Mouse (Mus musculus): ENCODE results near the gene Mnt. TPM values are rescaled to one million over a fixed set of nuclear protein-coding genes. Genes with fewer than 3 reads are reported as not detected.

Mnt gene
- polyA plus RNA-seq, 1 experiment from 2014 or later: 6.8 TPM

DNA sequence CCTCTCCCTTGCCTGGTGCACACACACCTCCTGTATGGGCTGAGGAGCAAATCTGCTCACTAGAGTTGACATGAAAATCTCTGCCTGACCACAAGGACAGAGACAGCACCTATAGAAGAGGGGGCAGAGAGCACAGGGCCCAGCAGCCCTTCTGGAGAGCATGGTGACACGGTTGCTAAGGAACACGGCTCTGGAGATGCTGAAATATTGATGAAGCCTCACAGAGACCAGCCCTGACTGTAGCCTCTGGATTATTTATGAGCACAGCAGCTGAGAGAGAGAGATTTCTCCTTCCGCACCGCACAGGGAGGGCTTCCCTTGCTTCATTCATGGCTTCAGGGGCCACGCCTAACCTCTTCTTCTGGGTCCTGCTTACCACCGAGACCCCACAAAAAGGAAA, 38.9 kb downstream of the Mnt start:
- ATAC-seq: no peak
- H3K9me3 ChIP-seq (replicated peaks; ENCODE audit: control insufficient read depth, low read length): no peaks in the 10 kb centered on the region
- H3K9ac ChIP-seq (ENCODE audit: low read length): no peak overlapping the region
- no peaks in the 10 kb centered on the region for H3K27me3 ChIP-seq (replicated peaks; ENCODE audit: control insufficient read depth, insufficient read depth, low read length)
- peaks cover 26% of the 10 kb centered on the region for H3K36me3 ChIP-seq (ENCODE audit: control insufficient read depth, insufficient read depth, low read length)
- no peak for DNase-seq (ENCODE audit: low spot score)
- H3K4me1 ChIP-seq (ENCODE audit: control insufficient read depth, insufficient read depth, low read length): peaks cover 8% of the 10 kb centered on the region
- 87% methylated on average over 6 of the region's 6 CpGs for WGBS
- H3K4me3 ChIP-seq (ENCODE audit: low read depth, low read length): no peak overlapping the region
- no peak overlapping the region for H3K4me2 ChIP-seq (ENCODE audit: low read length)
- no peak overlapping the region for H3K27ac ChIP-seq (ENCODE audit: low read depth, low read length)

DNA sequence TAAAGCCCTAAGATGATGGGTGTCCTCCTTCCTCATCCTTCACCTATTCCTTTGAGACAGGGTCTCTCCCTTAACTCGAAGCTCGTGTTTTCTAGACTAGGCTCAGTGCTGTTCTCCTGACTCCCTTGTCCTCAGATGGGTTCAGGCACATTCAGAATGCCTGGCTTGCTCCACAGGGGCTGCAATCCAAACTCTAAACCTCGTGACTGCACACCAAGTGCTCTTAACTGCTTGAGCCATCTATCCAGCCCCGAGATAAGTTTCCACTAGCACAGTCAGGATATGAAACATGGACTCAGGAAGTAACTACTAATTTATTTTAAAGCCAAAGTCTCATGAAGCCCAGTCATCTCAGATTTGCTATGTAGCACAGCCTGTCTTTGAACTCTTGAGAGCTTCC, 39.8 kb downstream of the Mnt start:
- DNase-seq (ENCODE audit: low spot score) (no peak), ATAC-seq (no peak)
- no peak overlapping the region for H3K4me2 ChIP-seq (ENCODE audit: low read length)
- H3K9me3 ChIP-seq (replicated peaks; ENCODE audit: control insufficient read depth, low read length): no peaks in the 10 kb centered on the region
- WGBS: 83% methylated on average over 4 of the region's 4 CpGs
- H3K4me3 ChIP-seq (ENCODE audit: low read depth, low read length): no peak overlapping the region
- H3K9ac ChIP-seq (ENCODE audit: low read length): no peak overlapping the region
- H3K36me3 ChIP-seq (ENCODE audit: control insufficient read depth, insufficient read depth, low read length): peaks cover 20% of the 10 kb centered on the region
- H3K27me3 ChIP-seq (replicated peaks; ENCODE audit: control insufficient read depth, insufficient read depth, low read length): no peaks in the 10 kb centered on the region
- peaks cover 8% of the 10 kb centered on the region for H3K4me1 ChIP-seq (ENCODE audit: control insufficient read depth, insufficient read depth, low read length)
- no peak overlapping the region for H3K27ac ChIP-seq (ENCODE audit: low read depth, low read length)

DNA sequence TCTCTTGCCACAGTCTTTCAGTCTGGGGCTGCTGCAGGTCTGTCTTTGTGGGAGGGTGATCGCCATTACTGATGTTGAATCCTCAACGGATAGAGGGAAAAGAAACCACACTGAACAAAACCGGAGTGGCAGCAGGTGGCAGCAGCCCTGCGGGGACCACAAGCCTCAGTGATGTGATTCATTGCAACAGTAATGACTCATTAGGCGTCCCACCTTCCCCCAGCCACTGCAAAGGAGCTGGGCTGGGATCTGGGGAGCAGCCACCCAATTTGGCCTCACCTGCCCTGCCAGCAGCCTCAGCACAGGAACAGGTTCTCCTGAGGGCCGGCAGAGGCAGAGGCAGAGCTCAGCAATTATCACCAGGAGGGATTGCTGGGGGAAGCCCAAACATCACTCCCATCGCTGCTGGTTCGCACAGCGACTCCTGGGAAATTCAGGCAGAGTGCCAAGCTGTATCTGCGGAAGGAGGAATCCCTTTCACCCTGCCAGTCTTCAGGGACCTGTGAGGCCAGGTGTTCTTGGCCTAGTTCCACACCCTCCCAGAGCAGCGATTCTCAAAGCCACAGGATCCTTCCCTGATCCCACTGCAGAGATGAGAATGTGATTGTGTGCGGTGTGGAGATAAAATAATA, 40.4 kb downstream of the Mnt start:
- peak overlapping the region; percentile 64; the same call in 1 of the 2 replicates for H3K27ac ChIP-seq (ENCODE audit: low read depth, low read length)
- H3K4me1 ChIP-seq (ENCODE audit: control insufficient read depth, insufficient read depth, low read length): peaks cover 8% of the 10 kb centered on the region
- no peak for ATAC-seq
- H3K36me3 ChIP-seq (ENCODE audit: control insufficient read depth, insufficient read depth, low read length): peaks cover 20% of the 10 kb centered on the region
- peak; percentile 64 for DNase-seq (ENCODE audit: low spot score)
- peak overlapping the region; percentile 30; the same call in 1 of the 2 replicates for H3K9ac ChIP-seq (ENCODE audit: low read length)
- H3K9me3 ChIP-seq (replicated peaks; ENCODE audit: control insufficient read depth, low read length): no peaks in the 10 kb centered on the region
- H3K4me2 ChIP-seq (ENCODE audit: low read length): 0 out of 2 replicates have a peak overlapping the region, but pooled peaks have one; percentile 15
- WGBS: 13% methylated on average over 12 of the region's 12 CpGs
- no peak overlapping the region for H3K4me3 ChIP-seq (ENCODE audit: low read depth, low read length)
- H3K27me3 ChIP-seq (replicated peaks; ENCODE audit: control insufficient read depth, insufficient read depth, low read length): no peaks in the 10 kb centered on the region

DNA sequence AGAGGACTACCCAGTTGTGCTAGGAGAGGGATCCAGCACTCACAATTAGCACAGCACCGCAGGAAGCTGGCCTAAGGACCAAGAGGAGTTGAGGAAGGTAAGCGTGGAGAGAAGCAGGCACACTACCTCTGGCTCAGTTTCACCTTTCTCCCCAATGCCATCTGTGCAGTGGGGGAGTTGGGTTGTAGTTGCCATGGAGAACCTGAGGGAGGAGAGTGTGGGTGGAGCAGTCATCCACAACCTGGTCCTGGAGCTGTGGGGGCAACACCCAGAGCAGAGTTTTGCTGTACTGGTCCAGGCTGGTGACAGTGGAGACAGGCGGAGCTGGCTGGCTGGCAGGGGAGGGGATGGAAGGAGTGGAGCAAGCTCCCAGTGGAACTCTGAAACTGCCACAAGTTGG, 43.9 kb downstream of the Mnt start:
- ATAC-seq: no peak
- 58% methylated on average over 3 of the region's 3 CpGs for WGBS

DNA sequence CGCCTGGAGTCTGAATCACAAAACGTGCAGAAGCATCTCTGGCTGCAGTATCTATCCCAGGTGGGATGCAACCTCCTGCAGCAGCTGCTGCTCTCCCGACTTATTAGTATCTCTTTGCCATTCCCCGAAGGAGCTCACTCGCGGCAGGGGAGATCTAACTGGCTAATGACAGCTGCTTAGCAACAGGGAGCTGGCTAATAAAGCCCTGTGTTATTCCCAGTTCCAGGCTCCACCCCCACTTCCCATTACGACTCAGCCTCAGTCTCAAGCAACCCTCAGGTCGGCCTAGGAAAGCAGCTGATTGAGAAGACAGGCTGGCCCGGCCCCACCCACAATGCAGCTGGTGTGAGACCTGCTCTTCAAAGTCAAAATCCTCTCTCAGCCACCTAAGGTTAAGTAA, 46.1 kb downstream of the Mnt start:
- H3K9me3 ChIP-seq (replicated peaks; ENCODE audit: control insufficient read depth, low read length): no peaks in the 10 kb centered on the region
- DNase-seq (ENCODE audit: low spot score): peak; percentile 90
- H3K27ac ChIP-seq (ENCODE audit: low read depth, low read length): peak overlapping the region; percentile 70
- ATAC-seq: peak; percentile 94
- H3K4me1 ChIP-seq (ENCODE audit: control insufficient read depth, insufficient read depth, low read length): peaks cover 14% of the 10 kb centered on the region
- H3K27me3 ChIP-seq (replicated peaks; ENCODE audit: control insufficient read depth, insufficient read depth, low read length): no peaks in the 10 kb centered on the region
- no peaks in the 10 kb centered on the region for H3K36me3 ChIP-seq (ENCODE audit: control insufficient read depth, insufficient read depth, low read length)
- H3K4me3 ChIP-seq (ENCODE audit: low read depth, low read length): peak overlapping the region; percentile 2; the same call in 1 of the 2 replicates
- WGBS: 1% methylated on average over 9 of the region's 9 CpGs
- peak overlapping the region; percentile 37 for H3K4me2 ChIP-seq (ENCODE audit: low read length)
- H3K9ac ChIP-seq (ENCODE audit: low read length): peak overlapping the region; percentile 29; the same call in 1 of the 2 replicates

More for the DNA sequence above, 43.9 kb downstream of the Mnt start:
- H3K9ac ChIP-seq (ENCODE audit: low read length): no peak overlapping the region
- H3K27ac ChIP-seq (ENCODE audit: low read depth, low read length): no peak overlapping the region
- no peaks in the 10 kb centered on the region for H3K36me3 ChIP-seq (ENCODE audit: control insufficient read depth, insufficient read depth, low read length)
- H3K4me2 ChIP-seq (ENCODE audit: low read length): no peak overlapping the region
- DNase-seq (ENCODE audit: low spot score): no peak
- peaks cover 22% of the 10 kb centered on the region for H3K4me1 ChIP-seq (ENCODE audit: control insufficient read depth, insufficient read depth, low read length)
- H3K27me3 ChIP-seq (replicated peaks; ENCODE audit: control insufficient read depth, insufficient read depth, low read length): no peaks in the 10 kb centered on the region
- H3K9me3 ChIP-seq (replicated peaks; ENCODE audit: control insufficient read depth, low read length): no peaks in the 10 kb centered on the region
- no peak overlapping the region for H3K4me3 ChIP-seq (ENCODE audit: low read depth, low read length)

DNA sequence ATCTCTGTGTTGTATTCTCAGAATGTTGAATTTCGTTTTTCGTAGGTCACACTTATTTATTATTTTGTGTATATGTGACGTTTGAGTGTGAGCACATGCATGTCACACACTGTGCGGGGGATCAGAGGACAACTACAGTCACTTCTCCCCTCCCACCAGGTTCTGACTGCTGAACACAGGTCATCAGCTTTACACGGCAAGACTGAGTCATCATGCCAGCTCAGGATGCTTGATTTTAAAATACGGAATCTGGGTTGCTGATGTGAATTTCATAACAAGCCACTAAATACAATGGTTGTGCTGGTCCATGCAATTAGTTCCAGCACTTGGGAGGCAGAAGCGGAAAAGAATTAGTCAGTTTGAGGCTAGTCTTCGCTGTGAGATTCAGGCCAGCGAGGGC, 50.3 kb downstream of the Mnt start:
- Histone ChIP-seq H3K27ac (ENCODE audit: low read depth, low read length) (no peak overlapping the region), H3K9ac (ENCODE audit: low read length) (no peak overlapping the region), H3K9me3 (replicated peaks; ENCODE audit: control insufficient read depth, low read length) (no peaks in the 10 kb centered on the region), H3K27me3 (replicated peaks; ENCODE audit: control insufficient read depth, insufficient read depth, low read length) (no peaks in the 10 kb centered on the region), H3K4me3 (ENCODE audit: low read depth, low read length) (no peak overlapping the region), H3K4me2 (ENCODE audit: low read length) (no peak overlapping the region), H3K4me1 (ENCODE audit: control insufficient read depth, insufficient read depth, low read length) (peaks cover 14% of the 10 kb centered on the region), H3K36me3 (ENCODE audit: control insufficient read depth, insufficient read depth, low read length) (no peaks in the 10 kb centered on the region)
- 91% methylated on average over 9 of the region's 9 CpGs for WGBS
- no peak for ATAC-seq
- no peak for DNase-seq (ENCODE audit: low spot score)

DNA sequence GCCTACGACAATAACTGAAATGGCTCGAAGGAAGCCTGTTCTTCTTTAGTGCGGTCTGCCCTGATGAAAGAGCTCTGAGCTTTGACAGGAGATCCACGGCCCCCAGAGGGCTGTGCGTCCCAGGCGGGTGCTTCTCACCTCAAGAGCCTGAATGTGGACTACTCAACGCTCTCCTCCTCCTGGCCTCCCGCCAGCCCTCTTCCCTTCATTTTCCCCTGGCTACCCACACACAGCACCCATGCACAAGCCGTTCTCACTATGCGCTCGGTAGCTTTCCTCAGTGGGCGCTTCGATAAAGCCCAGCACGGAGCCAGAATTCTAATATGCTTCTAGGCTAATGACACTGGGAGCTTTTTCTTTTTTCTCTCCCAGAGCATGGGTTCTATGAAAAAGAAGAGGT, 51.3 kb downstream of the Mnt start:
- Histone ChIP-seq H3K4me2 (ENCODE audit: low read length) (no peak overlapping the region), H3K4me1 (ENCODE audit: control insufficient read depth, insufficient read depth, low read length) (peaks cover 5% of the 10 kb centered on the region), H3K4me3 (ENCODE audit: low read depth, low read length) (no peak overlapping the region), H3K9me3 (replicated peaks; ENCODE audit: control insufficient read depth, low read length) (no peaks in the 10 kb centered on the region), H3K27ac (ENCODE audit: low read depth, low read length) (peak overlapping the region; percentile 24; the same call in 1 of the 2 replicates), H3K36me3 (ENCODE audit: control insufficient read depth, insufficient read depth, low read length) (no peaks in the 10 kb centered on the region), H3K27me3 (replicated peaks; ENCODE audit: control insufficient read depth, insufficient read depth, low read length) (no peaks in the 10 kb centered on the region), H3K9ac (ENCODE audit: low read length) (peak overlapping the region; percentile 40; the same call in 1 of the 2 replicates)
- peak; percentile 19 for DNase-seq (ENCODE audit: low spot score)
- 57% methylated on average over 14 of the region's 14 CpGs for WGBS
- no peak for ATAC-seq

DNA sequence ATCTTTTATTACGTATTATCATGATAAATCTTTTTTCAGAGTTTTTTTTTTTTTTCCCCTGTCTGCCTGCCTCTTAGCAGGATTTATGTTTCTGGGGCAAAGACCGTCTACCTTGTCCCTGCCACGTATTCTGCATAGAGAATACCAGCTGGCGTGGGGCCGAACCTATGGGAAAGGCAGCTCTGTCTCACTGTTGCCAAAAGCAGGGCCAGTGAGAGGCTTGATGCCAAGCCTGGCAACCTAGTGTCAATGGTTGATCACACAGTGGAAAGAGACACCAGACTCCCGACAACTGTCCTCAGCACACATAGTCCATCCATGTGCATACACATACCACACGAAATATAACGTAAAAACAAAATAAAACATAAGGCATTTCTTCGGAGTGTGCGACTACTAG, 52.4 kb downstream of the Mnt start:
- Histone ChIP-seq H3K9ac (ENCODE audit: low read length) (no peak overlapping the region), H3K4me2 (ENCODE audit: low read length) (no peak overlapping the region), H3K4me1 (ENCODE audit: control insufficient read depth, insufficient read depth, low read length) (no peaks in the 10 kb centered on the region), H3K9me3 (replicated peaks; ENCODE audit: control insufficient read depth, low read length) (no peaks in the 10 kb centered on the region), H3K27ac (ENCODE audit: low read depth, low read length) (no peak overlapping the region), H3K4me3 (ENCODE audit: low read depth, low read length) (no peak overlapping the region), H3K27me3 (replicated peaks; ENCODE audit: control insufficient read depth, insufficient read depth, low read length) (no peaks in the 10 kb centered on the region), H3K36me3 (ENCODE audit: control insufficient read depth, insufficient read depth, low read length) (no peaks in the 10 kb centered on the region)
- DNase-seq (ENCODE audit: low spot score): peak; percentile 41
- 92% methylated on average over 10 of the region's 10 CpGs for WGBS
- ATAC-seq: no peak

DNA sequence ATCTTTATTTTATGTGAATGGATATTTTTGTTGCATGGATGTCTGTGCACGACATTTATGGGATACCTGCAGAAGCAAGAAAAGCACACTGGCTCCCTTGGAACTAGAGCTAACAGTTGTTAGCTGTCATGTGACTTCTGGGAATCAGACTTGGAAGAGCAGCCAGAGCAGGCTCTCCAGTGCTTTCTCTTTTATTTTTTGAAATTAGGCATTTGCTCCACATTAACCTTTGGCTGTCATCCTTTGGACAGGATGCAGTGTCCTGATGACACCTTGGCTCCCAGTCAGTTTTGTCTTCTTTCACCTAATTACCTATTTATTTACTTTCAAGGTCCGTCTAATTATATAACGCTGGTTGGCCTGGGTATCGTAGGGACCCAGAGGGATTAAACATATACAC, 63.9 kb downstream of the Mnt start:
- H3K4me1 ChIP-seq (ENCODE audit: control insufficient read depth, insufficient read depth, low read length): peaks cover 3% of the 10 kb centered on the region; the same call in 1 of the 2 replicates
- no peaks in the 10 kb centered on the region for H3K27me3 ChIP-seq (replicated peaks; ENCODE audit: control insufficient read depth, insufficient read depth, low read length)
- no peak overlapping the region for H3K4me2 ChIP-seq (ENCODE audit: low read length)
- H3K4me3 ChIP-seq (ENCODE audit: low read depth, low read length): no peak overlapping the region
- DNase-seq (ENCODE audit: low spot score) (no peak), ATAC-seq (no peak)
- H3K9me3 ChIP-seq (replicated peaks; ENCODE audit: control insufficient read depth, low read length): no peaks in the 10 kb centered on the region
- H3K9ac ChIP-seq (ENCODE audit: low read length): no peak overlapping the region
- H3K27ac ChIP-seq (ENCODE audit: low read depth, low read length): no peak overlapping the region
- peaks cover 3% of the 10 kb centered on the region; the same call in 1 of the 2 replicates for H3K36me3 ChIP-seq (ENCODE audit: control insufficient read depth, insufficient read depth, low read length)
- WGBS: 84% methylated on average over 4 of the region's 4 CpGs
